Mouse (Mus musculus) spleen, postnatal 14 days (tissue): ENCODE data around the gene Palld.

ENCODE experiments used
- DNase-seq, 2 experiments: peaks; one replicate each; pipeline ENCODE4 v3.0.0; 2021 to 2022; ENCODE audit warnings: low spot score in 2 of 2

Palld gene

GRCm38 (mm10) chr8:61629631-61629968 lies 272.9 kb downstream of the Palld start:
- no peak for DNase-seq

- no peak for DNase-seq
These were observed 273.4 kb downstream of the Palld start for GRCm38 (mm10) chr8:61628938-61629630.

- DNase-seq, result no peak
These were observed 276.1 kb downstream of the Palld start for GRCm38 (mm10) chr8:61626246-61626952.

- DNase-seq, result no peak
These were observed 276.8 kb downstream of the Palld start for GRCm38 (mm10) chr8:61625656-61626210.

GRCm38 (mm10) chr8:61623485-61624417 lies 278.7 kb downstream of the Palld start:
- DNase-seq, result no peak

GRCm38 (mm10) chr8:61621300-61621699 lies 281.2 kb downstream of the Palld start:
- DNase-seq, result no peak

- no peak for DNase-seq
These were observed 284.8 kb downstream of the Palld start for GRCm38 (mm10) chr8:61617651-61618050.

- no peak for DNase-seq
These were observed 285.4 kb downstream of the Palld start for GRCm38 (mm10) chr8:61617049-61617448.

- no peak for DNase-seq
These were observed 286.5 kb downstream of the Palld start for GRCm38 (mm10) chr8:61615711-61616697.

GRCm38 (mm10) chr8:61611741-61612140 lies 290.7 kb downstream of the Palld start:
- no peak for DNase-seq

GRCm38 (mm10) chr8:61611077-61611476 lies 291.4 kb downstream of the Palld start:
- DNase-seq, result no peak

- DNase-seq, result no peak
These were observed 291.9 kb downstream of the Palld start for GRCm38 (mm10) chr8:61610546-61610945.

GRCm38 (mm10) chr8:61607463-61607813 lies 295.1 kb downstream of the Palld start:
- DNase-seq, result no peak

GRCm38 (mm10) chr8:61606795-61607462 lies 295.6 kb downstream of the Palld start:
- DNase-seq, result peak in 1 of 2 experiments; percentile 4

- no peak for DNase-seq
These were observed 297.6 kb downstream of the Palld start for GRCm38 (mm10) chr8:61604871-61605270.

GRCm38 (mm10) chr8:61596889-61597288 lies 305.6 kb downstream of the Palld start:
- DNase-seq, result no peak

- no peak for DNase-seq
These were observed 311.0 kb downstream of the Palld start for GRCm38 (mm10) chr8:61591446-61591845.

- peak; percentile 24 to 35 for DNase-seq
These were observed 311.7 kb downstream of the Palld start for GRCm38 (mm10) chr8:61590551-61591431.

- no peak for DNase-seq
These were observed 312.5 kb downstream of the Palld start for GRCm38 (mm10) chr8:61589972-61590391.
